Mouse (Mus musculus) E14TG2a.4 (cell line): ENCODE data around the gene Slc39a11.

ENCODE experiments used
- CTCF ChIP-seq: conservative IDR thresholded peaks from 2 replicates; pipeline ENCODE4 v1.5.1; 2014; ENCODE audit warnings: low read length
- POU5F1 ChIP-seq: IDR thresholded peaks from 2 replicates; pipeline ENCODE4 v1.6.1; 2014; ENCODE audit warnings: low read length, borderline replicate concordance

GRCm38 (mm10) chr11:113631302-113631701 is 18.6 kb downstream of the Slc39a11 start:
- TF ChIP-seq CTCF (no peak), POU5F1 (no peak)
